Mouse (Mus musculus): ENCODE data around the gene Tspan14.

DNA sequence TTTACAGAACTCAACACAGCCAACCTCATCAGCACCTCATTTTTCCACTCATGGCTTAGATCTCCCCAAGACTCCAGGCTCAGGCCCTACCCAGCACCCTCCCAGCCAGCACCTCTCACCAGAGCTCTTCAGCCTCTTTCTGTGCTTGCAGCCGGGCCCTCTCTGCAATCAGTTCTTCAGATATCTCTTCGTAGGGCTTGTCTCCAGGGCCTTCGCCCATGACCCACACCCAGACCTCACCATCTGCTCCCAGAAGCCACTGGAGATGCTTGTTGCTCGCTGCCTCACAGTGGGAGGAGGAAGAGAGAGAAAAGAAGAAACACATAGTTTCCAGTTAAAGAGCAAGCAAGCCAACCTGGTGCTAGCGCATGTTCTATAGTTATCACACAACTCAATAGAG is 92.6 kb downstream of the Tspan14 start:
- TF ChIP-seq CTCF (IDR thresholded peaks at IDR 0.05; ENCODE audit: borderline replicate concordance, control insufficient read depth, extremely low read depth, insufficient read depth, low read length, poor library complexity) (no peak), POLR2A (IDR thresholded peaks at IDR 0.05; ENCODE audit: control insufficient read depth, extremely low read depth, insufficient read depth, low read length, poor library complexity) (no peak)
